Mouse (Mus musculus): ENCODE measurements around the gene Zbtb43.

DNA sequence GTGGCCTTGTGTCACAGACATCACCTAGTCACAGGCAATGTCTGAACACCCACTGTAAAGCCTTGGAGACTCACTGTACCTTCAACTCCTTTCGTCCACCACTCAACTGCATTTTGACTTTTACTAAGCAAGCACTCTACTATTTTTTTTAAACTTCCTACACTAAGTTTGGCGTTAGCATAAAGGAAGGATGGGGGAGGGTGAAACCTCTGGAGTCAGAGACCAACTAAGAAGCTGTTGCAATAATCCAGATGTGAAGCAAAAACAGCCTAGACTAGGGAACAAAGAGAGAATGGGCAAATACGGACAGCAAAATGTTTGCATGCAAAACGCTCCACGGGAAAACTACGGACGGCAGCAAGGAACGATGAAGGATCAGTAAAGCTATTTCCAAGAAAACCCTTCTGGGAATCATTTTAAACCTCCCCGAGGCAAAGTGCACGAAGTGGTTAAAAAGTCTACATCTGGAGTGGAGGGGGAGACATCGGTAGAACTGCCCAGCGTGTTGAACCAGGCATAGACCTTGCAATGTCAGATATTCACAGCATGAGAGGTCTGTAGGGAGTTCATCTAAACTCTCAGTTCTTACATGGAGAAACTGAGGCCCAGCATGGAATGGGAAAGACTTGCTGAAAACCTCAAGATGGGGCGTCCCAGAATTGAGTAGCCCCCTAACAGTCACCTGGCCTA, 38.1 kb downstream of the Zbtb43 start:
- TF ChIP-seq POLR2A (IDR thresholded peaks at IDR 0.05; ENCODE audit: borderline replicate concordance, insufficient read depth, low read length) = no peak
- no peak for TF ChIP-seq CTCF (IDR thresholded peaks at IDR 0.05; ENCODE audit: borderline replicate concordance, insufficient read depth, low read depth, low read length)
